Mouse (Mus musculus): Measurements from ENCODE around the gene Pcca.

The Pcca gene

GRCm38 (mm10) chr14:122883821-122884584 lies 349.9 kb downstream of the Pcca start:
- DNase-seq (ENCODE audit: low read depth, low spot score): no peak

DNA sequence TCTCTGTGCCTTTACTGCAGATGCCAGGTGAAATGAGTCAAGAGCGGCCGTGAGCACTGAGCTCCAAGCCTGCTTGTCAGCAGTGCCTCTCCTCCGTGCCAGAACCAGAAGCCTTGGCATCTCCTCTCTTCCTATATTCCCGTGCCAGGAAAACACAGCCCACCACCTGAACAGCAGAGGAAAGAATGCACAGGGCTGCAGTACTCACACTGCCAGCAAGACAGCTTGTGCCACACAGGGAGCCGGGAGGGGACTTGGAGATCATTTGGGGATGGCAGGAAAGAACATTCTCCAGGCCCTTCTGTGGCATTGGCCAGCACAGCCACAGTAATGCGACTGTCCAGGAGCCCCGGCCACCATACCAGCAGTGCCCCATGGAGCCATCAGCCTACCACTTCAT lies 351.8 kb downstream of the Pcca start:
- no peak for DNase-seq (ENCODE audit: low read depth, low spot score)

- DNase-seq (ENCODE audit: low read depth, low spot score): no peak
Observed at GRCm38 (mm10) chr14:122887278-122887677, 353.2 kb downstream of the Pcca start.

GRCm38 (mm10) chr14:122887702-122888479 lies 353.8 kb downstream of the Pcca start:
- no peak for DNase-seq (ENCODE audit: low read depth, low spot score)

DNA sequence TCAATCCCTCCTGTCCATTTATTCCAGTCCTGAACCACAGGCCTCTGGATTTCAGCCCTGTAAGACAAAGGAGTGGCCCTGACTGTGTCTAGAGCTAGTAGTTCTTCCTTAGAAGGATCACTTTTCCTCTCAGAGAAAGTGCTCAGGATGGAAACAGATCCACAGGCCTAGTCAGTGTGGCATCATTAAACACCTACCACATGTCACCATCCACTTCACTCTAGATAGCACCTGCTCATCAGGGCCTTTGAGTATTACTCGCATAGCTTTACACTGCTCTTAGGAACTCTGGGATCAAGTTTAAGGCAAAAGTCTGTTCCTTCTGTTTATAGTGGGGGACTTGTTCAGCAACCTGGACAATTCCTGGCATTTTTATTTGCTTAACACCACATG lies 354.4 kb downstream of the Pcca start:
- DNase-seq (ENCODE audit: low read depth, low spot score): no peak

DNA sequence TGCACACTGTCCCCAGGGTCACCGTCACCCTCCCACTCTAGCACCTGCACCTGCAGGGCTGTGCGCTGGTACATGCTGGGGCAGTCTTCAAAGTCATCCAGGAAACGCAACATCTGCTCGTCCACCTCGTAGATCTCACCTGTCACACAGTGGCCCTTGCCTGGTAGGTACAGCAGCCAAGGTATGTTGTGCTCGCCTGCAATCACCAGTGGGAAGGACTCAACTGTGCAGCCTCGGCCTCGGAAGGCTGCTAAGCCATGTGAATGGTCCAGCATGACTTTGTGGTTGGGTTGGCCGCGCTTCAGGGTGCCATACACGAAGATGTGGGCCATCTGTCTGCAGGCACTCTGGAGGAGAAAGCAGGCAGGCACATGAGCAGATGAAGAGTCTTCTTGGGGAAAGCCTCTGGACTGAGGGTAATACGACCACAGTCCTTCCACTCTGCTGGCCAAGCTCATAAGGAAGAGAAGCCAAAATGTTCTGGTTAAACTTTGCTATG lies 357.4 kb downstream of the Pcca start:
- no peak for DNase-seq (ENCODE audit: low read depth, low spot score)

- DNase-seq (ENCODE audit: low read depth, low spot score): no peak
Observed at GRCm38 (mm10) chr14:122896106-122896505, 362.0 kb downstream of the Pcca start.

DNA sequence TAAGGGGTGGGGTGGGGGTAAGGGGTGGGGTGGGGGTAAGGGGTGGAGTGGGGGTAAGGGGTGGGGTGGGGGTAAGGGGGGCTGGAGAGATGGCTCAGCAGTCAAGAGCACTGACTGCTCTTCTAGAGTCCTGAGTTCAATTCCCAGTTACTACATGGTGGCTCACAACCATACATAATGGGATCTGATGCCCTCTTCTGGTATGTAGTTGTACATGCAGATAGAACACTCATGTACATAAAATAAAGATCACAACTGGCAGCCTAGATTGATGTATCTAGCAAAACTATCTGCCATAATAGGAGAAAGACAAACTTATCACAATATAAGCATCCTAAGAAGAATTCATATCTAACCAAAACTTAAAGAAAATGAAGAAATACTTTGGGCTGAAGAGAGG lies 364.4 kb downstream of the Pcca start:
- DNase-seq (ENCODE audit: low read depth, low spot score): no peak

DNA sequence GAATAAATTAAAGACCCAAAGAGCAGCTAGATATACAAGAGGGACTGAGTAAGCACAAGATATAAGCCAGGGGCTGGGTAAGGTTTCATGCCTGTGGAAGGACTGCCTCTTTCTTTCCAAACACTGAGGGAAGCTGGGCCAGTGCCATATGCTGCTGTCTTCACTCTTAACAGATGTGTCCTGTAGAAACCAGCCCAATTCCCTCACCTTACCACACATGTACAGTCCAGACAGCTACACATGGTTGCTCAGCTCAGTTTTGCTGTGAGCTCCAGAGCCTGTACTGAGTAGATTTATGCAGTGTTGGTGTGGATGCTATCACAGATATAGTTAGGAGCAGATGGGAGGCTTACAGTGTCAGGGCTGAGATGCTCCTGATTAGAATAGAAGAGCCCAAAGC lies 366.6 kb downstream of the Pcca start:
- no peak for DNase-seq (ENCODE audit: low read depth, low spot score)

DNA sequence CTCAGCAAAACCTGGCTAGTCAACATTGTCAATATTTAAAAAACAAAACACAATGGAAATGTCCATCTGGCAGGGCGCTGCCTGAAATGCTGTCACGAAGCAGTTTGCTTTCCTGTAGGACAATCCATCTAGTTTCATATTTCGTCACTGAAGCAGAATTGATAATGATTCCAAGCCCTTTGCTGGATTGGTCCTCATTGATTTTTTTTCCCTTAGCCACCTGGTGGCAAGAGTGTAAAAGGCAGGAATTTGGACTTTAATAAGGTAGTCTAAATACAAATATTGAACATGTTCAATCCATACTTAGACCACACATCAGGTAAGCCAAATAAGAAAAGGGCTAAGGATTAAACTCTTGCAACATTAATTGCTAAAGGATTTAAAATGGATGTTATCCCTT lies 367.1 kb downstream of the Pcca start:
- DNase-seq (ENCODE audit: low read depth, low spot score): no peak

GRCm38 (mm10) chr14:122901715-122902114 lies 367.6 kb downstream of the Pcca start:
- DNase-seq (ENCODE audit: low read depth, low spot score): peak; percentile 29

DNA sequence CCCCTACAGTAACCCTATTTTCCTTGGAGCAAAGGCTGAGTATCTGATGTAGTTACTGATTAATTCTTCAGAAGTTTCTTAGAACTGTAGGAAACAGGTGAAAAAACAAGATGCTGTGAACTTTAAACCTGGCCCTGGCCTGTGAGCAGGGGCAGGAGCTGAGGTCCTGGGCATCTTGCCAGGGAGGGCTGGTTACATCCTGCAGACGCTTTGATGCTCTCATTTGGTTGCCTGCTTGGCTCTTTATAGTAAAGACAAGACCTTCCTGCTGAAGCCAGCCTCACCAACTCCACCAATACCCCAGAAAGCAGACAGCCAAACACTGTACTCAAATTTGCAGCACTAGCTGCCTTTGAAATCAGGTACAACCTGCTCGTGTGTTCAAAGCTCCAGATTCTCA lies 368.0 kb downstream of the Pcca start:
- DNase-seq (ENCODE audit: low read depth, low spot score): peak; percentile 83

DNA sequence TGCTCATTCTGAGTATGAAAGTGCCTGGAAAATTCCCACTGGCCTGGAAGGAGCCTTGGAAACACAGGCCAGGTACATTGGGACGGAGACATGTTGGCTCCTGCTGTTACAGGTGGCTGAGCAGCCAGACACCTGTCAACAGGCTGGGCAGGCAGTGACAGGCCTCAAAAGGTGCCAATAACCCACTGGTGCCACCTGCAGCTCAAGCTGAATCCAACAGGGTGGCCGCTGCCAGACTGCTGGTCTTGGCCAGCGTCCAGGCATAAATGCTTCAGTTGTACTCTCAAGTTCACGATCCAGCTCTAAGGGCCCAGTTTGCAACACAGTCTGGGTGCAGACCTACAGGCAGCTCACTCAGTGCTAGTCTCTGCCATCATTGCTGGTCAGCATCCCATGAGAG lies 368.8 kb downstream of the Pcca start:
- peak; percentile 15 for DNase-seq (ENCODE audit: low read depth, low spot score)

GRCm38 (mm10) chr14:122903923-122904351 lies 369.8 kb downstream of the Pcca start:
- DNase-seq (ENCODE audit: low read depth, low spot score): no peak

DNA sequence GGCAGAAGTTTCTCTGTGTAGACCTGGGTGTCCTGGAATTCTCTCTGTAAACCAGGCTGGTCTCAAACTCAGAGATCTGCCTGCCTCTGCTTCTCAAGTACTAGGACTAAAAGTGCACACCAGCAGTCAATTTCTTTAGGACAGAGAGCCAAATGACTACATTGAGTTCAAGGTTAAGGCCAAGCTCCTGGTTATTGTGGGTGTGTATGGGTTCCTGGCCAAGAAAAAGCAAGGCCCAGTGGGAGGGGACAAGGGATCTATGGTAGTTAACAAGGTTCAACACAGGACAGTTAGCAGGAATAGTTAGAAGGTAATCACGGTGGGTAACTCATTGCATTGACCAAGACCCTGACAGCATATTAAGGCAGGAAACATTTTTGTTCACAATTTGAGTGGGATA lies 370.9 kb downstream of the Pcca start:
- DNase-seq (ENCODE audit: low read depth, low spot score): no peak

DNA sequence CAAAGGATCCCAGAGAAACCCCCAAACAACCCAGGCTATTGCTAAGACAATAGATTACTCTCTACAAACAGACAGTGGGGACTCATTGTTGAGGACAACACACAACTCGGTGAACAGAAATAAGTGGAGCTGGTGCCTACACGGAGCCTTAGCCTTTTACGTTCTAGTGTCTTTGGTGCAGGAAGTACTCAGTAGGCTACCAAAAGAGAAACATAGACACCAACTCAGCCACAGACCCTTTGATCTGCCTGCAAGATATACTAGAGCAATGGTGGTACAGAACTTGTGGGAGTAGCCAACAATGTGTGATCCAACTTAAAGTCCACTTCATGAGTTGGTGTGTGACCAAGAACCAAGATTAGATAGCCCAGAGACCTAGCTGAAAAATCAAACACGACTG lies 374.0 kb downstream of the Pcca start:
- DNase-seq (ENCODE audit: low read depth, low spot score): peak; percentile 60

GRCm38 (mm10) chr14:122909368-122910091 lies 375.4 kb downstream of the Pcca start:
- no peak for DNase-seq (ENCODE audit: low read depth, low spot score)

DNA sequence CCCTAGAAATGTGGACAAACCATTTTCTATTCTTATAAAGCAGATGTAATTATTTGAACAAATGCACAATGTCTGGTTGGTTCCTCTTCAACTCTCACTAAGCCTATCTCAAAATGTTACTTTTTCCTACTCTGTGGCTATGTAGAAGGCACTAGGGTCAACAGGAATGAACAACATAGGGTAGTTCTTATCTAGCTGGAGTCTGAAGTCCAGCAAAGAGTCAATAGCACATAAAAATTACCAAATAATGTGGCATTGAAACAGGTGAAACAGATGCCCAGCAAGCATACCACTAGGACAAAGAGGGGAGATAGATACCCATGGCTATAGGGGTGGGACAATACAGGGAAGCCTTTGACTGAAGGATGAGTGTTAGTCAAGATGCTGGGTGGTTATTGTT lies 377.1 kb downstream of the Pcca start:
- no peak for DNase-seq (ENCODE audit: low read depth, low spot score)

GRCm38 (mm10) chr14:122912137-122912536 lies 378.0 kb downstream of the Pcca start:
- DNase-seq (ENCODE audit: low read depth, low spot score): no peak

GRCm38 (mm10) chr14:122912812-122913498 lies 378.8 kb downstream of the Pcca start:
- peak; percentile 79 for DNase-seq (ENCODE audit: low read depth, low spot score)

DNA sequence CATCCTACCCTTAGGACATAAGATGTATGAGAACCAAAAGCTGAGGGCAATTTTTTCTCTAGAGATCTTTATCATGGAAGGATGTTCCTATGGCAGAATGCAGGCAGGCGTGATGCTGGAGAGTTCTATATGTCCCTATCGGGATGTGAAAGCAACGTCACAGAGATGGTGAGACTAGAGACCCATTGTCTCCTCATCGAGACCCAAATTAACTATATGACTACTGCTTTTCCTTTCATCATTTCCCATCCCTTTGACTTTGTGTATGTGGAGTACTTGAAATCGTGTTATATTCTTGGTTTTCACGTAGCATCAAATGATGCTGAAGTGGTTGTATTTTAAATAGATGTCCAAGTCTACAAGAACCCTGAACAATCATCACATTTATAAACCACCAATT lies 379.5 kb downstream of the Pcca start, which contains the start of gene Ggact:
TSS of gene Ggact (minus strand) at position 101 of the 400 bp plus-strand sequence.
- no peak for DNase-seq (ENCODE audit: low read depth, low spot score)
